Mouse (Mus musculus) ovary, postnatal 14 days (tissue): ENCODE results near the gene Sfswap.
"Not testable (repeated sequence)": the region's sequence is repeated elsewhere in the genome, so short reads cannot be mapped to it uniquely, and the experiment has no call there.

Experiments used
- DNase-seq: peaks from one replicate; pipeline ENCODE4 v3.0.0; 2022; ENCODE audit warnings: low spot score

The Sfswap gene

DNA sequence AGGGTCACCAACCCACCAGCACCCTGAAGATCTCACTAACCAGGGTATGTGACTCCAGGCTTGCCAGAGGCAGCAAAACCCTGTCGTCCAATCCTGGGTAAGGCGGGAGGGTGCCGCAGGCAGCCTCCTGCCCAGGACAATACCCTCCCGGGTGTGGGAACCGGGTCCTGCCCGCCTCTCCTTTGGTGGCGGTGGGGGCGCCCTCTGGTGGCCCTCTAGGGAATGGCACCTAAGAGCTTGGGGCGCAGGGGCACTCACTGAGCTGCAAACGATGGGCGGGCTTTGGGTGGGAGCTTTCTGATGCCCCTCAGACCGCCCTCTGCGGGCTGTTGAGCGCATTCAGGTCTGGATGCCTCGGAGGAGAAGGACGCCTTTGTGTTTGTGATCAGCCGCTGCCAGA lies 85.0 kb downstream of the Sfswap start:
- peak; percentile 81 for DNase-seq

DNA sequence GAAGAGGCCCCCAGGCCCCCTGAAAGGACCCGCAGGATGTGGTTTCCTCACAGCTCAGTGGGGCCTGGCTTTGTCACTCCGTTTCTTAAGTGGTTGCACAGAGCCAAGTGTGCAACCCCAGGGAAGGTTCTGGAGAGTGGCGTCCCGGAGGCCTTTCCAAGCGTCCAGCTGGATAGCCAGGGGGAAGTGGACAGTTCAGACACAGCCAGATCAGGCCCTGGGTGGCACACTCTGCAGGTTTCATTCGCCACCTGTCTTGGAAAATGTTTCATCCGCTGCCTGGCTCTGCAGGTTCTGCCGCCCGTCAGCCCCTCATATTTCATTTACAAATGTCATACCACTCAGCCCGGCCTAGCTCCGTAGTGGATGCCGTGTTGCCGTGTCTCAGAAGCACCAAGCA lies 85.5 kb downstream of the Sfswap start:
- DNase-seq = no peak

DNA sequence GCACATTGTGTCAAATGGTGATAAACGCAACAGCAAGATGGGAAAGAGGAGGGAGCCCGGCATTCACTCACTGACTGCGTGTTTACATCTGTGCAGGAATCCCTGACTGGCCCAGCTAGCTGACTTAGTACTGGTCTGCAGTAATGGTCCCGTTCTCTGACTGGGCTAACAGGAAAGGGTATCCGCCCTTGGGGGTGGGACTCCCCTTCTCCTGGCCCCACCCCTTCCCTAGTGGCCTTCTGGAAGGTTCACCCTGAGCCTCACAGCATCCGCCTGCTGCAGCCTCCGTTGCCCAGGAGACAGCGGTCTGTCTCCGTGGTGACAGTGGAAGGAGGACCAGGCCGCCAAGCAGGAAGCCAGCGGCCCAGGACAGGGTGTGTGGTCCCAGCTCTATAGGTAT lies 89.9 kb downstream of the Sfswap start:
- no peak for DNase-seq

DNA sequence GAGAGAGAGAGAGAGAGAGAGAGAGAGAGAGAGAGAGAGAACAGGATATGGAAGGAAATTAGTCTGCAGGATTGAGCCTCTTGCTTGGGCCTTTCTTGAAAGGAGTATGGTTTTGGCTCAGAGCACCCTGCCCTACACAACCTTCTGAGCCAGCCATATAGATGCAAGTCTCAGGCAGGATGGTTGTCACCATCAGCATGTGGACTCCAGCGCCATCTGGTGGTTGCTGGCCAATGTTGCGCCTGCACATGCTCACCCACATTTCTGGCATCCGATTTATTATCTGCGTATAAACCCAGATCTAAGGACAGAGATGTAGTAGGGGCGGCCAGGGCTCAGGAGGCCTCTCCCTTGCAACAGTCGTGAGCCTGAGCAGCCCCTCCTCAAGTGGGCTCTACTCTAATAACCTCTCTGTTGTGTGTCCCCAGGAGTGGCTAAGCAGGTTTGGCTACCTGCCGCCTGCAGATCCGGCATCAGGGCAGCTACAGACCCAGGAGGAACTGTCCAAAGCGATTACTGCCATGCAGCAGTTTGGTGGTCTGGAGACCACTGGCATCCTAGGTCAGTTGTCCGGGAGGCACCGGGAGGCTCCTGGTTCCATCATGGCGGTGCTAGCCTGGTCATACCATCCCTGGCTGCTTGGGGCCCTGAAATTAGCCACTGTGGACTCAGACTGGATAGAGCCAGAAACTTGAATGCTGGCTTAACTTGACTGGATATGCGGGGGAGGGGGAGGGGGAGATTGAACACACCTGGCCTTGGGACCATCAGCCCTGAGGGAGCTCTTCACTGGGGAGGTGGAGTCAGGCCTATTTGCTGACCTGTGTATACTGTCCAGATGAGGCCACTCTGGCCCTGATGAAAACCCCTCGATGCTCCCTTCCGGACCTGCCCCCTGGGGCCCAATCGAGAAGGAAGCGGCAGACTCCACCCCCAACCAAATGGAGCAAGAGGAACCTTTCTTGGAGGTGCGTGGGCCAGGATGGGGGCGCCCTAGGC lies 93.4 kb downstream of the Sfswap start:
- peak; percentile 82 for DNase-seq

DNA sequence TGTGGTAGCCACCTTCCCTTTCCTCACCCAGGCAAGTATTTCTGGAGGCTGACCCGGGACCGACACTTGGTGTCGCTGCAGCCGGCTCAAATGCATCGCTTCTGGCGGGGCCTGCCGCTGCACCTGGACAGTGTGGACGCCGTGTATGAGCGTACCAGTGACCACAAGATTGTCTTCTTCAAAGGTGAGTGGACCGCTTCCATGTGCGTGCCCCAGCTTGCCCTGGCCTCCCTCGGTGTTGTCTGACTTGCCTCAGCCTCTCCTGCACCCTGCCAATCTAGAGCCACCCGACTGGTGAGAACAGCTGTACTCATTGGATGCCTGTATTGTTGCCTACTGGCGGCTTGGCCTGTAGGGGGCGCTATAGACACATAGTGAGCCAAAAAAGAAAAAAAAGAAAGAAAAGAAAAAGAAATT lies 101.1 kb downstream of the Sfswap start:
- no peak for DNase-seq

DNA sequence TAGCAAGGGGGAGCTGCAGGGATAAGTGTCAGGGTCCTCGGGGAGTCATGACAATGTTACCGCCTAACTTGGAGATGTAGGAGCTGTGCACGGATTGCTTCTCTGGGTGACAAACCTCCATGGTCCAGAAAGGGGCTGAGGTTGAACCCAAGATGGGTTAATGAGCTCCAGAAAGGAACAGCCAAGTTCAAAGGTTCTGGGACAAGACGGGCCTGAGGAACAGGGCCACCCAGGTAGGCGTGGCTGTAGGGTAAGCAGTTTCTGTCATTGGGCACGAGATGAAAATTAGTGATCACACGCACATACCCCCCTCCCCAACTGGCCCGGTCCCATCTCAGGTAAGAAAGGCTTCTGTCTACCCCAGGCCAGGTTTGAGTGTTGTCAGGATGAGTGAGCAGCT lies 106.5 kb downstream of the Sfswap start:
- no peak for DNase-seq

DNA sequence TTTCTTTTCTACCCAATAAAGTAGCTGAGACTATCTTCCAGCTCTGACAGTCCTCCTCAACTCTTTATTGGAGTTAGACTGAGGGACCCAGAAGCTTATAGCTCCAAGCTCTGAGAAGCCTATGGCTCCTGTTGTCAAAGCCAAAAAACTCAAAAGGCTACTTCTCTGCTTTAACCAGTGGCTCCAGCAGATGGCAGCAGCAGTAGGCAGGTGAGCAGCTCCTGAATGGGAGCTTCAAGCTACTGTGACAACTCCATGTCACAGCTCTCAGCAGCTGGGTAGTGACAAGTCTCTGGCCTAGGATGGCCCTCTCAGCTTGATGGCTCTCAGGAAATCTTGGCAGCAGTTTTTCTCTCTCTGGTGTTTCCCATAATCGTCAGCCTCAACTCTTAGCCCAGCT lies 110.0 kb downstream of the Sfswap start:
- peak; percentile 61 for DNase-seq

DNA sequence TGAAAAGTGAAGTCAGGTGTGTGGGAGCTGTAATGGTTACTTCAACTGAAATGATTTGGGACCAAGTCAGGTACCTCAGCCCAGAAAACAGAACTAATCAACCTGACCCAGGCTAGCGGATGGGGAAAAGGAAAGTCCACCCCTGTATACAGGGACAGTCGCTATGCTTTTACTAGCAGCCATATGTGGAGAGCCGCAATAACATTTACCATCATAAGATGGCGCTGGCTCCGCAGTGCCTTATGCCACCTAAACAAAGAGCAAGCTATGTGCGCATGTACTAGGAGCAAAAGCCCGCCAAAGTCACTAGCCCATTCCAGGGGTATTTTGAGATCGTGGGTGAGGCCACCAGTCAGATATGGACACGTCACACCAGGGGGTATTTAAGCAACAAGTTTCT lies 119.6 kb downstream of the Sfswap start:
- not testable (repeated sequence) for DNase-seq
